27 mouse cellular contexts compared by ENCODE assay signal in the genomic region with DNA sequence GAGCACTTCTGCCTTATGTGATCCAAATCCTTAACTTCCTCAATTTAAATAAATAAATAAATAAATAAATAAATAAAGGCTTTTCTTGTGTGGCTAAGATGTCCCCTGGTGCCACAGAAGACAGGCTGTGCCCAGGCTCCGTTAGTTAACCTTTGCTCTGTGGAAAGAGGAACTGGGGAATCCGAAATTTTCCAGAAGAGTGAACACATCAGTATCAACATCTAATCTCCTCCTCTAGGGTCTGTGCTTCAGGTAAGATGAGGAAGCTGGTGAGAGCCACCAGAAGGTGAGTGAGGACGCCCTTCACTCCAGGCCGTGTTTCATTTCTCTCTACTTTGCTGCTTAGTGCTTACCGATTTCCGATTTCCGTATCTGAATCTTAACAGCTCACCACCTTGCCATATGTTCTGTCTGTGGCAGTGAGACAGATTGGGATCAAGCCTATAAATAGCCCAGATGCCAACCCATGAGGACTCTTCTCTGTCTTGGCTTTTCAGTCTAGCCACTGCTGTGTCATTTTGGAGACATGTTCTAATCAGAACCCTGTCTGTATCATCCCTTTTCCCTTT. TPM values are rescaled to one million over a fixed set of nuclear protein-coding genes. Genes with fewer than 3 reads are reported as not detected.
DNase-seq lines count a peak whose midpoint lies in the region.
"Had no signal": no experiment of that assay in that cellular context is flagged by ENCODE, and none has a peak within 500 bp of the region (broad histone marks: within the 10 kb centered on the region; RNA-seq: fewer than 3 reads in every experiment).

No protein-coding gene starts in this region.

- H3K27me3 ChIP-seq in splenic B cell, adult 2 months (ENCODE audit: control insufficient read depth, insufficient read depth, low read length, poor library complexity, severe bottlenecking), result no peaks in the 10 kb centered on the region
- H3K27me3 ChIP-seq: heart, embryonic 12.5 days; hindbrain, embryonic 13.5 days; limb, embryonic 12.5 days; neural tube, embryonic 15.5 days; stomach, embryonic 15.5 days had no signal

- no peaks in the 10 kb centered on the region for H3K36me3 ChIP-seq in splenic B cell, adult 2 months (ENCODE audit: control insufficient read depth, insufficient read depth, low read length, poor library complexity, severe bottlenecking)
- H3K36me3 ChIP-seq: embryonic facial prominence, embryonic 10.5 days; forebrain, embryonic 10.5 days; heart, embryonic 12.5 days; hindbrain, embryonic 13.5 days; limb, embryonic 12.5 days; neural tube, embryonic 15.5 days; stomach, embryonic 15.5 days had no signal

- DNase-seq in retina, postnatal 1 day, result peak; percentile 26
- DNase-seq in retina, embryonic 14.5 days (ENCODE audit: low spot score), result no peak
- DNase-seq in cerebellum, adult 11 months, result peak; percentile 16
- DNase-seq in cerebellum, adult 9-11 months, result peak; percentile 26
- DNase-seq in splenic B cell, adult 2 months (ENCODE audit: low read depth, low spot score), result peak; percentile 53
- DNase-seq in thymus, postnatal 0 days (ENCODE audit: low spot score), result no peak
- DNase-seq in adrenal gland, adult 8-10 months, result no peak
- DNase-seq in heart, postnatal 4 days, result no peak
- DNase-seq: adrenal gland, postnatal 25 days; gastrocnemius, postnatal 25 days; heart, adult 18-20 months; heart, postnatal 10 days; kidney, adult 2 months; kidney, postnatal 14 days; layer of hippocampus, postnatal 36 days; liver, postnatal 0 days; right cerebral cortex, postnatal 14 days; thymus, postnatal 36 days had no signal

RNA-seq across cellular contexts. Expression of a gene that starts 24.1 kb away (rescaled TPM):
- 22.6 and 22.7 TPM in 2 replicates for polyA plus RNA-seq in thymus, postnatal 0 days (2015; fragmentation: Nextera tagmentation; extraction: Ambion mirVana)
- under 1 TPM in 1 of 4 experiments, not detected in 3; 0.13 TPM for total RNA-seq in adrenal gland, adult 8-10 months (2022)
- total RNA-seq in heart, postnatal 4 days (2021), result under 1 TPM; 0.26 to 0.27 TPM
- total RNA-seq: adrenal gland, postnatal 25 days; gastrocnemius, postnatal 25 days; layer of hippocampus, adult 2 months; layer of hippocampus, postnatal 36 days had no signal
- polyA plus RNA-seq: C2C12; embryonic facial prominence, embryonic 10.5 days had no signal

Comparison
In these comparisons a context has a peak if more than half of its experiments do, and no peak if none do; other contexts are left out.
1. DNase-seq: peak in retina, postnatal 1 day (single experiment), cerebellum, adult 11 months (single experiment), cerebellum, adult 9-11 months (single experiment) and splenic B cell, adult 2 months (single experiment); none in retina, embryonic 14.5 days (single experiment), thymus, postnatal 0 days (single experiment), adrenal gland, adult 8-10 months (single experiment) and heart, postnatal 4 days (single experiment).